Mouse (Mus musculus): ENCODE data around the gene Tbcd.

- TF ChIP-seq ZKSCAN1 (IDR thresholded peaks at IDR 0.05; ENCODE audit: borderline replicate concordance, low read depth, low read length) = no peak
- TF ChIP-seq POLR2A (IDR thresholded peaks at IDR 0.05; ENCODE audit: low read depth, low read length) = no peak
- no peak for TF ChIP-seq CTCF (conservative IDR thresholded peaks at IDR 0.05 in 1 of 2, IDR thresholded peaks at IDR 0.05 in 1 of 2; ENCODE audit: low read depth in 2 of 2, low read length in 2 of 2)
- no peak for TF ChIP-seq CHD2 (IDR thresholded peaks at IDR 0.05; ENCODE audit: low read length)
- no peak for TF ChIP-seq USF1 (IDR thresholded peaks at IDR 0.05; ENCODE audit: low read depth, low read length)
- TF ChIP-seq GABPA (IDR thresholded peaks at IDR 0.05; ENCODE audit: insufficient replicate concordance, low read depth, low read length) = no peak
- no peak for TF ChIP-seq POLR2AphosphoS2 (IDR thresholded peaks at IDR 0.05; ENCODE audit: low read depth, low read length)
- no peak for TF ChIP-seq ZNF384 (IDR thresholded peaks at IDR 0.05; ENCODE audit: low read depth, low read length)
- no peak for TF ChIP-seq EP300 (IDR thresholded peaks at IDR 0.05; ENCODE audit: low read length)
- no peak for TF ChIP-seq ELF1 (IDR thresholded peaks at IDR 0.05; ENCODE audit: low read depth, low read length)
- no peak for TF ChIP-seq RAD21 (IDR thresholded peaks at IDR 0.05; ENCODE audit: low read depth, low read length)
- no peak for TF ChIP-seq E2F4 (IDR thresholded peaks at IDR 0.05; ENCODE audit: insufficient replicate concordance, low read depth, low read length)
- no peak for TF ChIP-seq JUND (conservative IDR thresholded peaks at IDR 0.05; ENCODE audit: low read depth, low read length)
Measured at GRCm38 (mm10) chr11:121651556-121651955, 199.8 kb downstream of the Tbcd start.

Measured in CH12.LX (cell line).